Mouse (Mus musculus): ENCODE results near the gene Kat5.

DNA sequence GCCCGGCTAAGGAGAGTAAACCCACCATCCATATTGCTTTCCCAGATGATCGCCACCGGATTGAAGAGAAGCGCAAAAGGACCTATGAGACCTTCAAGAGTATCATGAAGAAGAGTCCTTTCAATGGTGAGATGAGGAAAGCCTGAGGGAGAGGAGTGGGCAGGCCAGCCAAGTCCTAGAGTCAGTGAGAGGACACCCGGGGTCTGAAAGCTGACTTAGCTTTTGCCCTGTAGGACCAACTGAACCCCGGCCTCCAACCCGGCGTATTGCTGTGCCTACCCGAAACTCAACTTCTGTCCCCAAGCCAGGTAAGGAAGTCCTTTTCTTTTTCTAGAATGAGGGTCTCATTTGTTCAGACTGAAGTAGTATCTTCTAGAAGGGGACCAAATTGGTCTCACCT lies 35.2 kb upstream of the Kat5 start:
- no peak for TF ChIP-seq CTCF (IDR thresholded peaks at IDR 0.05; ENCODE audit: low read depth, low read length)
- no peak for TF ChIP-seq TAL1 (conservative IDR thresholded peaks at IDR 0.05; ENCODE audit: low read depth, low read length)
- TF ChIP-seq GATA1 (IDR thresholded peaks at IDR 0.05; ENCODE audit: borderline replicate concordance, low read length) = no peak
- no peak for TF ChIP-seq GATA2 (IDR thresholded peaks at IDR 0.05; ENCODE audit: borderline replicate concordance, low read depth, low read length)
- no peak for TF ChIP-seq POLR2AphosphoS5 (IDR thresholded peaks at IDR 0.05; ENCODE audit: insufficient replicate concordance, low read depth, low read length)
